Mouse (Mus musculus) cerebellum, adult 18-20 months (tissue): ENCODE measurements around the gene Gm21988.

ENCODE experiments used
- DNase-seq, 2 experiments: peaks; one replicate each; pipeline ENCODE4 v3.0.0; 2021

Gm21988 gene

DNA sequence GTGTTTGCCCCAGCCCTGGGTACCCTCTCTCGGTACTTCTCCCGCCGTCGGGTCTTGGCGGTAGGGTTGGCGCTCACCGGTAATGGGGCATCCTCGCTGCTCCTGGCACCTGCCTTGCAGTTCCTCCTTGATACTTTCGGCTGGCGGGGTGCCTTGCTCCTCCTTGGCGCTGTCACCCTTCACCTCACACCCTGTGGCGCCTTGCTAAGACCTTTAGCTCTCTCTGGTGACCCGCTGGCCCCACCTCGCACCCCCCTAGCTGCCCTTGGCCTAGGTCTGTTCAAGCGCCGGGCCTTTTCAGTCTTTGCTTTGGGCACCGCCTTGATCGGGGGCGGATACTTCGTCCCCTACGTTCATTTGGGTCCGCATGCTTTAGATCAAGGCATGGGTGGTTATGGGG lies 24.3 kb downstream of the Gm21988 start:
- peak; percentile 45 to 65 for DNase-seq

DNA sequence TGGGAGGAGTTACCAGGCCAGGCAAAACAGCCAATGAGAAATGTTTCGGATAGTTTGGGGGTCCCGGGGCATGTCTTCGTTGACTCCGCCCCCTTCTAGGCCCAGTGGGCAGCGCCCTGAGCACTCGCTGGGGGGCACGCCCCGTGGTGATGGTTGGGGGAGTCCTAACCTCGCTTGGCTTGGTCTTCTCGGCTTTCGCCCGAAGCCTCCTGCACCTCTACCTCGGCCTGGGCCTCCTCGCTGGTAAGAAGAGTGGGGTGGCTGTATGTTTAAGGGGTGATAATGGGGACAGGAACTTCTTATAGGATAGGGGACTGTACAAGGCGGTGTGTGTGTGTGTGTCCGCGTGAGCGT lies 24.8 kb downstream of the Gm21988 start:
- peak in 1 of 2 experiments; percentile 61 for DNase-seq

DNA sequence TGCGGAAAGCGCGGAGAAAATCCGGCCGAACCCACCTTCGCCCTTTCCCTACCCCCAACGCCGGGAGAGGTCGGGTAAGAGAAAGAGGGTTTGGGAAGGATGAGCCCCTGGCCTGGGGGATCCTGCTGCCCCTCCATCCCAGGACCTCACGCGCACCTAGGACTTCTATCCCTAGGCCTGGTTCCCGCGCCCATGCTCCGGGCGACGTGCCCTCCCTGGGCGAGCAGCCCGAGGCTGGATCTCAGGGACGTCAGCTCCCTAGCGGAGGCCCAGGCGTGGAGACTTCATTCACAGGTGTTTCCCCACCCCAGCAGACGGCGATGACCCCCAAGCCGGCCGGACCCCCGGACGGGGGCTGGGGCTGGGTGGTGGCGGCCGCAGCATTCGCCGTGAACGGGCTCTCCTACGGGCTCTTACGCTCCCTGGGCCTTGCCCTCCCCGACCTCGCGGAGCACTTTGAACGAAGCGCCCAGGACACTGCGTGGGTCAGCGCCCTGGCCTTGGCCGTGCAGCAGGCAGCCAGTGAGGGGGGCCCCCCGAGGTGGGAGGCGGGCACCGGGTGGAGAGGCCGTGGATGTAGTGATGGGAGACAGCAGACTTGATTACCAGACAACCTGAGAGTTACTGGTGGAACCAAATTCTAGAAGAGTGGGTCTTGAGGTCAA lies 25.3 kb downstream of the Gm21988 start:
- DNase-seq: peak; percentile 67 to 77

DNA sequence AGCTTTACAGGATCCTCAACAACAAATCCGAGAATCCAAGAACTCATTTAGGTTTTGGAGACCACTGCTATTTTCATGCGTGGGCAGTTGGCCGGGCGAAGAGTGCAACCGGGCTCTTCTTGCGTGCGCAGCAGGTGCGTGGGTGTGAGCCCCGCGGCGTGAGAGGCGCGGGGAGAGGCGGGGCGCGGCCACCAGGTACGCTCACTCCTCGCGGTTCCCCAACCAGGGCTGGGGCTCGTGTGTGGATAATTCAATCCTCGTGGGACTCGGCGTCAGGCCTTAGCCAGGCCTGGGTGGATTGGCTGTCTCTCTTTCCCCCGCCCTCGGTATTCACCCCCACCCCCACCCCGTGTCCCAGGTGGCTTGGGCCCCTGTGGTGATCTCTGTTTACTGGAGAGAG lies 25.9 kb downstream of the Gm21988 start:
- DNase-seq: peak; percentile 83 to 88

DNA sequence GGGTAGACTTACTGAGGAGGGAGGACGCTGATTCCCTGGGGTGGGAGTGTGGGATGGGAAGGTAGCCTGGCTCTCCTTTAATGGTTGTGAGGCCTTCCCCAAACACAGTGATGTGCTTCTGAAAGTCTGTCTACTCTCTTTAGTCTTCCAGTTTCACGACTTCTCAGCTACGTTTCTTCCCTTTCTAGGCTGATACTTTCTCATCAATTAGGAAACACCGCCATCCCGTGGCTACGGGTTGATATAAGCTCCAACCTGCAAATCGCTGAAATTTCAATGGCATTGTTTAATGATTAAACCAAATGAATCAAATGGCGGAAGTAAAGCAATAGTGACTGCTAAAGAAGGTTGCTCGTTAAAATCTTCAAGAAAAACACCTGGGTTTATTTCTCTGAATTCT lies 26.7 kb downstream of the Gm21988 start:
- peak; percentile 82 to 86 for DNase-seq

DNA sequence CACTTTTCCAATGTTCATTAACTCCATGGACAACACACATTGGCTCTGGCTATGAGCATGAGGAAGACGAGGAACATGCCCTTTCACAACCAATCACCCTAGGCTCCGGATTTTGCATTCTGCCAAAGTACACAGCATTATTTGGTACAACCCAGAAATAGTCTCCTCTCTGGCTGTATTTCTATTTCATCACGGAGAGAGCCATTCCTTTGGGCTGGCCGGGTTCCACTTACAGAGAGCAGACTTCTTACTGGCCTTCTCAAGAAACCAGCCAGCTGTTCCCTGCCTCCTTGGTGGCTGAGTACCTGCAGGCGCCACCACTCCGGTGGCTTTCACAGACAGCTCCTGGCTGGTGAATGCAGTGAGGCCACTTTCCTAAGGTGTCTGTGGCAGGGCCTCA lies 27.2 kb downstream of the Gm21988 start, which contains the start of gene Slc16a11:
Gene Slc16a11, plus strand, starts transcription at position 330 of the 400 bp plus-strand sequence.
- peak; percentile 18 to 35 for DNase-seq

DNA sequence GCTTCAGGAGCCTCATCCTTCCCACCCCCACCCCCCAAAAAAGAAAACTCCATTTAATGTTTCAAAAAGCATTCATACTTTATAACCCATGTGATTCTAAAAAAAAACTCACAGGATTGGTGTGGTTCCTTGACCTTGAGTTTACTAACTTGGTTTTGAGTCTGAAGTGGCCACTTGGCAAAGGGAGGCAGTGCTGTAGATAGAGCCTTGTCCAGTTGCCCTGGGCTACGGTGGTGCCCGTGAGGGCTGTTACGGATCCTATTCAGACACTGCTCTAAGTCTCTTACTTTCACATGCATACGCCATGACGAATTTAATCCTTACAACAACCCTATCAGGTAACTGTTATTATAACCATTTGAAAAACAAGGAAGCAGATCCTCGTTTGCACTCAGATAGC lies 27.7 kb downstream of the Gm21988 start:
- DNase-seq: no peak

DNA sequence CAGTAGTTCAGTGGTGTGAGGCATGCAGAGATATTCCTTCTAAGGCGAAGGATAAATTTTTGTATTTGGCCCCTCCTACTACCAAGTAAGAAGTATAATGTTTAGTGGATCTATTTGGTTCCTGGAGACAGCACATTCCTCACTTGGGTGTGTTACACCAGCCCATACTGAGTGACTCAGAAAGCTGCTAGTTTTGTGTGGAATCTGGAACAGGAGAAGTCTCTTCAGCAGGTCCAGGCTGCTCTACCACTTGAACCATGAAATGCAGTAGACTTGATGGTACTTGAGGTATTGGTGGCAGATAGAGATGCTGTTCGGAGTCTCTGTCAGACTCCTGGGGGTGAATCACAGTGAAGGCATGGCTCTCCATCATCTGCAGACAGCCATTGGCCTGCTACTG lies 28.9 kb downstream of the Gm21988 start:
- DNase-seq: no peak

DNA sequence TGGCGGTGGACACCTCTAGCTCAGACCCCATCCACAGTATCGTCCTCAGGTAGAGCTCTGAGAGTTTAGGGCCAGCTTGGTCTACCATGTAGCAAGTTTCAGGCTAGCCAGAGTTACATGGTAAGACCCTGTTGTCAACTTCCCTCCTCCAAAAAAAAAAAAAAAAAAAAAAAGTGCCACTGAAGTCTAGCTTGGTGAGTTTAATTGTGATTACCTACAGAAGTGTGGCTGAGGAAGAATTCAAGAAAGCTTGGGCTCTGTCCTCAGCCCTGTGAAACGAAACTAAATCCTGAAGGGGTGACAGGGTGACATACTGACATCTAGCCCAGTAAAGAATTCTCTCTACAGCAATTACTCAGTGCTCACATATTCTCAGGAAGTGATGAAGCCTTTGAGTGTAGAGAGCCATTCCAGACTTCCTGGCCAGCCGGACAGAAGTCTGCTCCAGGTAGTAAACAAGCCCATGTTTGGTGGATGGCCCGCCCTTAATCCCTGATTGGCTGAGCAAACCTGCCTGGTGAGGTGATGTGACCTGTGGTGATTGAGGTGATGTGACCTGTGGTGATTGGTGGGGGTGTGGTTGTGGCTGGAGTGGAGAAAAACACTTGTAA lies 30.7 kb downstream of the Gm21988 start:
- no peak for DNase-seq

DNA sequence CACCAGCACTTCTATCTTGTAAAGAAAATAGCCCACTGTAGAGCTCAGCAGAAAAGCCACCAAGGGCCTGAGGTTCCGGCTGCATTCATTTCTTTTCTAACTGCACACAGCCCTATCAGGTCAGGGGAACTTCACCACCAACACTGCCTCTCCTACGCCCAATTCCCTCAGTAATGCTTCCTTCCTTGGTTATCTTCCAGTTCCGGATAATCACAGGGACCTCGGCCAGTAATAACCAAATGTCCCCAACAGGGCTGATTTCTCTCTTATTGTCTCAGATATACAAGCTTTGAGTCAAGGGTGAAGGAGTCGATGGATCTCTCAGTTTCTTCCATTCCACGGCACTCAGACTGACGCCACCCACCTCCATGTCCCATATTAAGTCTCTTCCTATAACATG lies 32.3 kb downstream of the Gm21988 start:
- no peak for DNase-seq

DNA sequence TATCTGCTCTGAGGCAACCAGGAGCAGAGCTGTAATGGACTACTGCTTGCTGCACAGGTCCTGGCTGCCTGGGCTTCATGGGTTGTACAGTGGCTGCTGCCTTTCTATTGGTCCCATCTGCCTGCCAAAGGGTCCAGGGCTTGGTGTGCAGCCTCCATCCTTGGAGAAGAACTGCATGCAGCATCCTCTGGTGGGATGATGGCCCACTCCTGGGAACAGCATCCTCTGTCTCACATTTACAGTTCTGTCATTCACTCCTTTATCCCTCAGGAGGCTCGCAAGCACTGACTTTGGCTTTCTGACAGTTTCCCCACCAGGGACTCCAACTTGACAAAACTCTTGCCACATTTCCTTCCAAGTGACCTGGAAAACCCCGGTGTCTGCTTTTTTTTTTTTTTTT lies 32.8 kb downstream of the Gm21988 start:
- DNase-seq: no peak

DNA sequence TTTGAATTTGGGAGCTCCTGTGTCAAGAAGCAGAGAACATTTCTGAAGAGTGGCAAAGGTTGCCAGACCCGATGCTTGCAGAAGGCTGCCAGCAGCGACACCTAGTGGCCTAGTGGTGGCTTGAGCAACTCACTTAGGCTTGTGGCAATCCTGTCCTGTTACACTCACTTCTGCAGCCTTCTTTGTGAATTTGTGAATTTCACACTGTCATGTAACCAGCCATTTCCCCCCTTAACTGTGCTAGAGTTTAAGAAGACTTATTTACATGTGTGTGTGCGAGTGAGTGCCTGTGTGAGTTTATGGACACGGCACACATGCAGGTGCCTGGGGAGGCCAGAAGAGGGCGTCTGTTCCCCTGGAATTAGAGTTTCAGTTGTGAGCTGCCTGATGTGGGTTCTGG lies 37.9 kb downstream of the Gm21988 start:
- DNase-seq: peak; percentile 84 to 88

DNA sequence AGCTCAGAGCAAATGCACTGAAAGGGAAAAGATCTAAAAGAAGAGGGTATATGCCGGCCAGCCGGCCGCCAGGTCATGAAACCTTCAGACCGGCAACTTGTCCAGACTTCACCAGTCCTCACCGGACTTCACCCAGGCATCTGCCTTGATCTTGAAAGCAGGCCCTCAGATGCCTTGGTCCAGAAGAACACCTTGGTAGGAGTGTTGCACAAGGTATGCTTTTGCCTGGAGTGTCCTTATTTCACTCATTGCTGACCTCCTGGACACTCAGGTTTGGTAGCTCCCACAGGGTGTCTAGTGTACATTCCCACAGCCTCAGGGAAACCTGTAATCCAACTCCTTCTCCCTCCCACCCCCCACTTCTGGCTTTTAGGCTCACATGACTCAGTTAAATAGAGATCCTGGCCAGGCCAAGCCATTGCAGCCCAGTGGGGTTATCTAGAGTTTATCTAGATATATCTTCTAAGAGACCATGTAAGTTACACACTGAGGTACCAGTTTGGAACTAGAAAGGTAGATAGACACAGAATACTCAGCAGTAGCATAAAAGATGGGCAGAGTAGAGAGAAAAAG lies 39.5 kb downstream of the Gm21988 start:
- no peak for DNase-seq

DNA sequence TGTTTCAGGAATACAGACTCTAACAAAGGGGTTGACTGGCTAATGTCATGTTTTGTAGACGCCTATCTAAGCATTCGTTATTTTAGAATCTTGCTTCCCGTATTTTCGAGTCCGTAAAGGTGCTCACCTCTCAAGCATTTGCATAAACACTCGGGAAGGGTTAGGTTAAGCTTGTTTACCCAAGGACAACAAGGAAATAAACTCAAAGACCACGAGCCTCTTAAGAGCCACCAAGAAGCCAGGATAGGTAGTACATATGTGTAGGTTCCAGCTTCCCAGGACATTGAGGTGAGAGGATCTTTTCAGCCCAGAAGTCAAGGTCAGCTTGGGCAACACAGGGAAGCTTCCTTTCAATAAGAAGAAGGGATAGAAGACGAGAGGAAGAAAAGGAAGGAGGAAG lies 40.5 kb downstream of the Gm21988 start:
- DNase-seq: no peak

DNA sequence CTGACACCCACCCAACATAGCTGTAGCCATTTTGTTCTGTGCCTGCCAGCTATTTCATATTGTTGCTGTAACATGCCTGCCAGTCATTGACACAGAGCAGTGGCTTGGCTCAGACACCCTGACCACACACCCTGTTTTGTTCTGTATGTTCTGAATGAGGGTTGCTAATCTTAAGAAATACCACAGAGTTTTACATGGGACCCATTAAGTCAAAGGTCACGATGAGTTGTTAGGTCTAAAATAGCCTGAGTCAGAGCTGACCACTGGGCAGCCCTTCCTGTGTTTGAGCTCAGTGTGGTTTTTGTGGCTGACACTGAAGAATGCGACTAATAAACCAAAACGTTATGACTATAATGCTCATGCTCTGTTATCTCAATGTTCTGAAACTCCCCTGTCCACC lies 41.3 kb downstream of the Gm21988 start:
- DNase-seq: no peak

DNA sequence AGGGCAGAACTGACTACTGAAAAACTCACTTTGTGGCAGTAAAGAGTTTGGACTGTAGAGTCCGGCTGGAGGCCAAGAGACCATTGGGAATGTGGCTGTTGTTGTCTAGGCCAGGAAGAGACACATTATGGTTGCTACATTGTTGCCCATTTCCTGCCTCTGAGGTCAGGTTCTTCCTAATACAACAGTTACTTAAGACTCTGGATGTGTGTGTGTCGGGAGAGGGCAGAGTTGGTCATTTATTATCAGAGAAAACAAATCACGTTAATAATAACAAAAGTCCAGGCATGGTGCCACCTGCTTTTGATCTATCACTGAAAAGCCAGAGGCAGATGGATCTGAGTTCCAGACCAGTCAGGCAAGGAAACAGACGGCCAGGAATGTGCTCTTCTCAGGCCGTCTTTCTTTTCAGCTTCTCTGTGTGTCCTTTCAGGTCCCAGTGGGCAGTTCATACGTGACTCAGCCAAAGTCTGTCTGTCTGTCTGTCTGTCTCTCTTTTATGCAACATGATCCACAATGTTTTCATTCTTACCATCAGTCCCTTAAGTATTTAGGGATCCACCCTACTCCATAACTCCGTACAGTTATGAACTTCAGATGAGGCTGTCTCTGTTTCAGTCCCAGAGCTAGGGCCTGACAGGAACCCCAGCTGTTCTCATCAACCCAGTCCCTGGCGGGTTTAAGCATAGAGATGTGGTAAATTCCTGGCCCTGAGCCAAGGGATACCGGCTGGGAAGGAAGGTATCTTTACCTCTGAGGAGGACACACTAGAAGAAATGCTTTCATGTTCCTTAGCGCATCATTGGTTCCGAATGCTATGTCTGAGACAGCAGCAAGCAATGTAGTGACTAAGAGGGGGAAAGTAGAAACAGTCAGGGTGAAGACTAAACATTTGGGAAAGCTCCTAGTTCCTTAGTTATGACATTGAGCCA lies 46.0 kb downstream of the Gm21988 start:
- no peak for DNase-seq

DNA sequence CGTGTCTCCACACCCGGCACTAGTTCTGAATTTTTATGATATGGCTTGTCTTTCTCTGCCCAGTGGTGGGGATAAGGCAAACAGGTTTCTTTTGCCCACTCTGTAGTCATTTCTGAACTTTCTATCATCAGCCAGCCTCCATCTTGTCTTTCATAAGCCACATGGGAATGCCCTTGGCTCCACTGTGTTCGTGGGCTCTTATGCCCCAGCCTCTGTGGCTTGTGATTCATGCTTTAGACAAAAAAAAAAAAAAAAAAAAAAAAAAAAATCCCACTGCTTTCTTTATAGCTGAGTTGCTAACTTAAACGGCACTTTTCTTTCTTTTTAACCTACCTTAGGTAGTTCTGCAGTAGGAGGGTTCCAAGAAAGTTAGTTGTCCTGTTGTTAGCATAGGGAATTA lies 47.5 kb downstream of the Gm21988 start:
- no peak for DNase-seq

DNA sequence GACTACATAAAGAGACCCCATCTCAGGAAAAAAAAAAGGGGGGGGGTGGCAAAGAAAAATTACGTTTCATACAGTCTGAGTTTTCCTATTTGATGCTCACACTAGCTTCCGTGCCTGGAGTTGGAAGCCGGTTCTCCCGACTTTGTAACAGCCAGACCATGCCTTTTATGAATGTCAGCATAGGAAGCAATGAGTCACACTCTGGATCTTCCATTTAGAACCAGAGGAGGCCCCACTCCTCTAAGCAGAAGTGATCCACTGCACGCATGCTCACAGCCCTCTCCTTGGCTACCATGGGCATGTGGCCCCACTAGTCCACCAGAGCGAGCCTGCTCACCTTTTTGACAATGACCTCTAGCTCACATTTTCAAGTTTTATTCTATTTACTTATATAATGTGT lies 48.4 kb downstream of the Gm21988 start:
- no peak for DNase-seq

DNA sequence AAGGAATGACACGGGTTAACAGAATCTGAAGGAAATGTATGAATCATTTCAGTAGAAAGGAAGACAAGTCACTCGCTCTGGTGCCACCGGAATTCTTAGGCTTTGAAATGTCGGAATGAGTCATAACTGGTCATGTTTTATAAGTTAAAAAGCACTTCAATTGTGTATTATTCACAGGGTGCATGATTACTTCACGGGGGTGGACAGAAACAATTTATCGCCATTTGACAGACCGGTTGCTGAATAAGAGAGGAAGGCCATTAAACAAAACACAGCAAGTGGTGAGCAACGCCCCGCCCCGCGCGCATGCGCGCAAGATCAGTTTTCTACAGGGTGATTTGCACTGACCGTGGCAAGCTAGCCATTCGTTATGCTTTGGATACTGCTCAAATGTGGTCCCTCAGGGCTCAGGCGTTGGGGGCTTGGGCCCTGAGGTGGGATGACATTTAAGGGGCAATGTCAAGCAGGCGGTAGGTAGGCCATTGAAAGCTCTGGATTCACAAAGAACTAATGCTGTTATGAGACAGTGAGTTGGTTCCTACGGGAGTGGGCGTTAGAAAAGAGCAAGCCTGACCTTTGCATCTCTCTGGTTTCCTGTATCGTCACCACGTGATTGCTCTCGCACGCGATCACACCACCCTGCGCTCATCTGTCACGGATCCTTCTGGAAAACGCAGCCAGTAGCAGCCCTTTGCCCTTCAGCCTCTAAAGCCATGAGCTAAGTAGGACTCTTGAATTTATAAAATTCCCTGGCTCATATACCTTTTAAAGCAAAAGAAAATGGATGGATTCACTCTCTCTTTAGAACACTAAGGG lies 50.1 kb downstream of the Gm21988 start:
- DNase-seq: no peak
